Mouse (Mus musculus) retina, embryonic 14.5 days (tissue): ENCODE measurements at regions not wholly inside any gene's neighbourhood (a gene's known extent, or its start where the extent isn't known, plus 50 kb on each side); places are given as distances from the start of the nearest gene placed in this dataset.

Source experiments
- DNase-seq: peaks from one replicate; pipeline ENCODE4 v3.0.0-alpha.2; 2015; ENCODE audit warnings: low spot score

GRCm38 (mm10) chr7:88185120-88185796 lies 92.6 kb upstream of the Ctsc start:
- DNase-seq, result no peak

- DNase-seq, result no peak
Observed at GRCm38 (mm10) chr7:88187555-88187954, 90.3 kb upstream of the Ctsc start.

- DNase-seq, result no peak
Observed at GRCm38 (mm10) chr7:88192771-88193170, 85.1 kb upstream of the Ctsc start.

- no peak for DNase-seq
Observed at GRCm38 (mm10) chr7:88199043-88199442, 78.8 kb upstream of the Ctsc start.

GRCm38 (mm10) chr7:88199929-88200538 lies 77.9 kb upstream of the Ctsc start:
- no peak for DNase-seq

- DNase-seq, result no peak
Observed at GRCm38 (mm10) chr7:88201658-88202364, 76.1 kb upstream of the Ctsc start.

- DNase-seq, result no peak
Observed at GRCm38 (mm10) chr7:88206223-88206827, 71.6 kb upstream of the Ctsc start.

GRCm38 (mm10) chr7:88206914-88207710 lies 70.8 kb upstream of the Ctsc start:
- DNase-seq, result peak; percentile 67

- no peak for DNase-seq
Observed at GRCm38 (mm10) chr7:88214713-88215198, 63.1 kb upstream of the Ctsc start.

- DNase-seq, result no peak
Observed at GRCm38 (mm10) chr7:88215425-88215824, 62.5 kb upstream of the Ctsc start.

GRCm38 (mm10) chr7:88222141-88222540 lies 55.7 kb upstream of the Ctsc start:
- no peak for DNase-seq

GRCm38 (mm10) chr7:88225800-88226199 lies 52.1 kb upstream of the Ctsc start:
- DNase-seq, result no peak
